Mouse (Mus musculus): ENCODE results near the gene Olfr638. TPM values are rescaled to one million over a fixed set of nuclear protein-coding genes. Genes with fewer than 3 reads are reported as not detected.
"Not testable (repeated sequence)": the region's sequence is repeated elsewhere in the genome, so short reads cannot be mapped to it uniquely, and the experiment has no call there.

The Olfr638 gene
- not detected for total RNA-seq (2018; cell fraction: chromatin; rRNA removed)
- not detected for total RNA-seq (2018; cell fraction: cytosol; rRNA removed)
- not detected for total RNA-seq (2018; cell fraction: nucleus; rRNA removed)
- polyA plus RNA-seq (2018), result not detected in 3 replicates

DNA sequence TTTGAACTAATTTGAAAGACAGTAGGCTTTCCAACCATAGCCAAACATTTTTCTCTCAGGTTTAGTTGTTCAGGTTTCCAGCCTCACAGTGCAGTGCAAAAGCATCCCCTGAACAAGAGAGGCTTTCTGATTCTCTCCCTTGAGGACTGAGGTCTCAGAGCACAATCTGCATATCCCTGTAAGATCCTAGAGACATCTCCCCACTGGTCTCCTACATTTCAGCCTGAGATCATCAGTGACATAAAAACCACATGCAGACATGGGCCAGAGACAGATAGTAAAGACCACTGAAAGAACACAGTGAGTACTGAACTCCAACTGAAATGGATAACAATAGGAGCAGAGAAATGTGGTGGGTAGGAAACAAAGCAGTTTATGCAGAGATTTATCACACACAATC, at the start of gene Olfr638:
Olfr638 (plus strand) TSS at position 301 of the 400 bp plus-strand sequence.
- Histone ChIP-seq H3K36me3 (ENCODE audit: inconsistent target) (no peaks in the 10 kb centered on the region), H3K4me3 (ENCODE audit: inconsistent target) (no peak within 1 kb of the TSS), H3K79me2 (ENCODE audit: inconsistent target) (no peaks in the 10 kb centered on the region), H3K27ac (no peak within 1 kb of the TSS)

GRCm38 (mm10) chr7:103966873-103967272, 31.7 kb upstream of the Olfr638 start:
- WGBS (ENCODE audit: missing documents), result 96% methylated on average over 22 of the region's 22 CpGs
- not testable (repeated sequence) for H3K4me3 ChIP-seq (ENCODE audit: inconsistent target); H3K79me2 ChIP-seq (ENCODE audit: inconsistent target); H3K27ac ChIP-seq; H3K36me3 ChIP-seq (ENCODE audit: inconsistent target)

DNA sequence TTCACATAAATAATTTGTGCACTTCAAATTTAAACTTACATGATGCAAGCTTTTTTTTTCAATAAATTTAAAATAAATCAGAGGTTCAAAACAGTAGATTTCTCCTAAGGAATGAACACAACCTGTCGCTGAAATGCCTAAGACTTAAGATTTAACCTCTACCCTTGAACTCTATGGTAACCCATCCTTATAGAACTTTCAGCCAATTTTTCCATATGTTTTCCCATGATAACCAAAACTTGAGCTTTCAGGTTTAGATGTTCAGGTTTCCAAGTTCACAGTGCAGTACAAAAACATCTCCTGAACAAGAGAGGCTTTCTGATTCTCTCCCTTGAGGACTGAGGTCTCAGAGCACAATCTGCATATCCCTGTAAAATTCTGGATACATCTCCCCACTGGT, 27.7 kb upstream of the Olfr638 start, which contains the start of gene Olfr635:
Olfr635 (plus strand) TSS at position 301 of the 400 bp plus-strand sequence.
- H3K36me3 ChIP-seq (ENCODE audit: inconsistent target), result no peaks in the 10 kb centered on the region
- no peak within 1 kb of the TSS for H3K27ac ChIP-seq
- H3K4me3 ChIP-seq (ENCODE audit: inconsistent target), result no peak within 1 kb of the TSS
- no peaks in the 10 kb centered on the region for H3K79me2 ChIP-seq (ENCODE audit: inconsistent target)
- 90% methylated on average over 1 of the region's 1 CpGs for WGBS (ENCODE audit: missing documents)

DNA sequence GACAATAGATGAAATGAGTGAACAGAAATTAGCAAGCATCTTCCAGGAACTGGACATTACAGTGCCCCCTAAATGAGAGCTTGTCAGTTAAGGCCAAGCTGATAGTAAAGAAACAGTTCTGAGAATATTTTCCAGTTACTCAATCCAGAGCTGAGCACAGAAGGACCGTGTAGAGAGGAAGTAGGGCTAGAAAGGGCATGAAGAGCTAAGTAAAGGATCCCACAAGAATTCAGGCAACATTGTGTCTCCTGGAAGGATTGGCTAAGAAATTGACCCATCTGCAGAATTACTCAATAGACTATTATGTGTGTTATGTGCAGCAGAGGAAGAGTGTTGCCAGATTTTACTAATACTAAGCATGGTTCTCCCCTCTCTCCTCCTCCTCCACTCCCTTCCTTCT, 26.8 kb upstream of the Olfr638 start:
- WGBS (ENCODE audit: missing documents), result 6% methylated on average over 1 of the region's 1 CpGs

DNA sequence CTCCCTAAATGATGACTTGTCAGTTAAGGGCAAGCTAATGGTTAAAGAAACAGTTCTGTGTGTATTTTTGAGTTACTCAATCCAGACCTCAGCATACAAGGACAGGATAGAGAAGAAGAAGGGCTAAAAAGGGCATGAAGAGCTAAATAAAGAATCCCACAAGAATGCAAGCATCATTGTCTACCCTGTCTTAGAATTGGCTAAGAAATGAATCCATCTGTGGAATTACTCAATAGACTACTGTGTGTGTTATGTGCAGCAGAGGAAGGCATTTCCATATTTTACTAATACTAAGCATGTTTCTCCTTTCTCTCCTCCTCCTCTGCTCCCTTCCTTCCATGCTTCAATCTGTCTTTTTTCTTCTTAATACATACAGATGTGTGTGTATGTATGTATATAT, 578 bp downstream of the Olfr638 start:
- H3K36me3 ChIP-seq (ENCODE audit: inconsistent target), result no peaks in the 10 kb centered on the region
- H3K27ac ChIP-seq, result no peak overlapping the region
- H3K79me2 ChIP-seq (ENCODE audit: inconsistent target), result no peaks in the 10 kb centered on the region
- H3K4me3 ChIP-seq (ENCODE audit: inconsistent target), result no peak overlapping the region

More for the DNA sequence above, 26.8 kb upstream of the Olfr638 start:
- Histone ChIP-seq H3K79me2 (ENCODE audit: inconsistent target) (no peaks in the 10 kb centered on the region), H3K4me3 (ENCODE audit: inconsistent target) (no peak overlapping the region), H3K27ac (no peak overlapping the region), H3K36me3 (ENCODE audit: inconsistent target) (no peaks in the 10 kb centered on the region)

GRCm38 (mm10) chr7:104017203-104017602, 18.7 kb downstream of the Olfr638 start, which contains the start of gene Olfr639:
Olfr639 (minus strand) TSS chr7:104017303.
- no peak within 1 kb of the TSS for H3K27ac ChIP-seq

DNA sequence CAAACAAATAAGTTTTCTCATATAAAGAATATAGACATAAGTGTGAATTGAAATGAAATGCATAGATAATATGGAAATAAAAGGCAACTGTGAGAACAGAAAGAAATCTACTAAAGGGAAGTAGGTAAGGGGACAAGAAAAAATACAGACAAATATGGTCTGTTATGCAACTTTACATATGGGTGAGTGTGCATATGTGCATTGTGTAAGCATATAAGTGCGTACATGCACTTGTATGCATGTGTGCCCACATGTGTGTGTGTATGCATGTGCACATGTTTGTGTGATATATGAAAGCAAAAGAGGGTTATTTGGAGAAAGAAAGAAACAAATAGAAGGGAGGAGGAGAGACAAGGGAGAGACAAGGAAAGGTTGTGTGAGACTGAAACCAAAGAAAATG, 20.4 kb downstream of the Olfr638 start:
- H3K79me2 ChIP-seq (ENCODE audit: inconsistent target), result no peaks in the 10 kb centered on the region
- H3K4me3 ChIP-seq (ENCODE audit: inconsistent target), result no peak overlapping the region
- no peaks in the 10 kb centered on the region for H3K36me3 ChIP-seq (ENCODE audit: inconsistent target)
- no peak overlapping the region for H3K27ac ChIP-seq
- 60% methylated on average over 1 of the region's 1 CpGs for WGBS (ENCODE audit: missing documents)

More at GRCm38 (mm10) chr7:104017203-104017602, 18.7 kb downstream of the Olfr638 start, which contains the start of gene Olfr639:
- no peaks in the 10 kb centered on the region for H3K36me3 ChIP-seq (ENCODE audit: inconsistent target)
- no peak within 1 kb of the TSS for H3K4me3 ChIP-seq (ENCODE audit: inconsistent target)
- H3K79me2 ChIP-seq (ENCODE audit: inconsistent target), result no peaks in the 10 kb centered on the region

DNA sequence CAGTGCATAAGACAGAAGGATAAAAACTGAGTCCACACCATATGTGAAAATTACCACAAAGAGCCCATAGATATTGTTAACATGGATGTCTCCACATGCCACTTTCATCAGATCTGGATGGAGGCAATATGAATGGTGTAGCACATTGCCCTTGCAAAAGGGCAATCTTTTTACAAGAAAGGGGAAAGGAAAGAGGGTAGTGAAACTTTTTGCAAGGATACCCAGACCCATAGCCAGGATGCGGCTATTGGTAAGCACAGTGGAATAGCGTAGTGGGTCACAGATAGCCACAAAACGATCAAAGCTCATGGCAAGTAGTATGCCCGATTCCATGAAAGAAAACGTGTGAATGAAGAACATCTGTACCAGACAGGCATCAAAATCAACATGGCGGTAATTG, 23.1 kb downstream of the Olfr638 start:
- H3K27ac ChIP-seq, result no peak overlapping the region
- no peak overlapping the region for H3K4me3 ChIP-seq (ENCODE audit: inconsistent target)
- H3K79me2 ChIP-seq (ENCODE audit: inconsistent target), result no peaks in the 10 kb centered on the region
- WGBS (ENCODE audit: missing documents), result 65% methylated on average over 6 of the region's 6 CpGs
- H3K36me3 ChIP-seq (ENCODE audit: inconsistent target), result no peaks in the 10 kb centered on the region

DNA sequence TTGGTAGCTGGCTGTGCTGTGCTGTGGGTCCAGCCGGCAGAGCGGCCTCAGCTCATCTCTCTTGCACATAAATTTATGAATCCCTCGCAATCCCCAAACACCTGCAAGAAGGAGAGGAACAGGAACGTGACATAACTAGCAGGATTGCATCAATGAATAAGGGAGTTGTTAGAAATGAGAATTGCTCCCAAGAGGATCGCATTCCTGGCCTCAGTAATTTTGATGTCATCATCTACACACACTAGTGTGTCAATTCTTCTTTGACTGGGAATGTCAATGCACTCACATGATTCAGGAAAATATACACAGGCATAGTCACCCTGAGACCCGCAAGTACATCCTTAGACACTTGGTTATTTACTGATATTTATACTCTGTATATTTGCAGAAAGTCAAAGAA, 26.9 kb downstream of the Olfr638 start, which contains the start of gene Olfr640:
Olfr640 (minus strand) TSS at position 101 of the 400 bp plus-strand sequence.
- no peaks in the 10 kb centered on the region for H3K79me2 ChIP-seq (ENCODE audit: inconsistent target)
- H3K27ac ChIP-seq, result no peak within 1 kb of the TSS
- H3K36me3 ChIP-seq (ENCODE audit: inconsistent target), result no peaks in the 10 kb centered on the region
- 91% methylated on average over 6 of the region's 6 CpGs for WGBS (ENCODE audit: missing documents)
- H3K4me3 ChIP-seq (ENCODE audit: inconsistent target), result no peak within 1 kb of the TSS

GRCm38 (mm10) chr7:104026978-104027377, 28.4 kb downstream of the Olfr638 start:
- WGBS (ENCODE audit: missing documents), result 29% methylated on average over 3 of the region's 3 CpGs
- Histone ChIP-seq H3K36me3 (ENCODE audit: inconsistent target) (no peaks in the 10 kb centered on the region), H3K79me2 (ENCODE audit: inconsistent target) (no peaks in the 10 kb centered on the region), H3K27ac (no peak overlapping the region), H3K4me3 (ENCODE audit: inconsistent target) (no peak overlapping the region)

GRCm38 (mm10) chr7:104035145-104035544, 36.6 kb downstream of the Olfr638 start, which contains the start of gene Olfr641:
Olfr641 (plus strand) TSS chr7:104035445.
- H3K27ac ChIP-seq, result no peak within 1 kb of the TSS
- H3K36me3 ChIP-seq (ENCODE audit: inconsistent target), result no peaks in the 10 kb centered on the region
- no peaks in the 10 kb centered on the region for H3K79me2 ChIP-seq (ENCODE audit: inconsistent target)
- H3K4me3 ChIP-seq (ENCODE audit: inconsistent target), result no peak within 1 kb of the TSS
- WGBS (ENCODE audit: missing documents), result 100% methylated on average over 1 of the region's 1 CpGs

DNA sequence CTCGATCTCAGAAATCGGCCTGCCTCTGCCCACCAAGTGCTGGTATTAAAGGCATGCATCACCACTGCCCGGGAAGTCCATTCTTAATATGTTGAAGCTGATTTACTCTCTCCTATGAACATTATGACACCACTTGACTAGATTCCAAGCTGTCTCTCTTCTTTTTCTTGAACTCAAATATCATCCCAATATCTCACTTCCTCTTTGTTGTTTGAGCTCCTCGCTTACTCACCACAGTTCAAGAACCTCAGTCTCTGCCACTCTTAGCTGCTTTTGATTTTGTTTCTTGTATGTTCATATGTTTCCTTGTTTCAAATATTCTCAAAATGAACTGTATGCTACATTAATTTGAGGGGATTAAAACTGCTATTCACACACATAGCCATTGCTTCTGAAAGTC, 52.2 kb downstream of the Olfr638 start:
- Histone ChIP-seq H3K27ac (no peak overlapping the region), H3K4me3 (ENCODE audit: inconsistent target) (no peak overlapping the region), H3K36me3 (ENCODE audit: inconsistent target) (no peaks in the 10 kb centered on the region), H3K79me2 (ENCODE audit: inconsistent target) (no peaks in the 10 kb centered on the region)
- WGBS (ENCODE audit: missing documents), result 62% methylated on average over 4 of the region's 4 CpGs

DNA sequence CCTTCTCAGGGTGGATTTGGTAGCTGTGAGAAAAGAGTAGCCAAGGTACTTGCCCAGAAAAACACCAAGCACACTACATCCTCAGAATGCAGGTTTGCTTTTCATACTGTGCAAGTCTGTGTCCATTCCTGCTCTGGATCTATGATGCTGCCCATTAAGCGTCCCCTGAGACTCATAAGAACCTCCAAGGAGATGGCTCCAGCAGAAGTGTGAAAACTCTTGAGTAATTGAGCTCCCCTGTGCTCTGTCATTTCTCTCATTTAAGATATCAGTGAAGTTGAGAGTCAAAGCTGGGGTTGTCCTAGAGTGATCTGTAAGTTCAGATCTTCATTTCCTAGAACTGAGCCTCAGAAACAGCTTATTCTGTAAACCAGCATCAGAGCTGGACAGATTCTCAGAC, 54.0 kb downstream of the Olfr638 start, which contains the start of gene Olfr642:
Olfr642 (minus strand) TSS at position 101 of the 400 bp plus-strand sequence.
- 82% methylated on average over 1 of the region's 1 CpGs for WGBS (ENCODE audit: missing documents)

More for the DNA sequence above, 54.0 kb downstream of the Olfr638 start, which contains the start of gene Olfr642:
- H3K36me3 ChIP-seq (ENCODE audit: inconsistent target), result no peaks in the 10 kb centered on the region
- H3K4me3 ChIP-seq (ENCODE audit: inconsistent target), result no peak within 1 kb of the TSS
- H3K79me2 ChIP-seq (ENCODE audit: inconsistent target), result no peaks in the 10 kb centered on the region
- no peak within 1 kb of the TSS for H3K27ac ChIP-seq
